Mouse (Mus musculus) neural tube, embryonic 14.5 days (tissue): Measurements from ENCODE around the gene Babam2. TPM values are rescaled to one million over a fixed set of nuclear protein-coding genes. Genes with fewer than 3 reads are reported as not detected.
"Not testable (repeated sequence)": the region's sequence is repeated elsewhere in the genome, so short reads cannot be mapped to it uniquely, and the experiment has no call there.

Experiments used
- ATAC-seq: fragments of 200-750 bp; cut with Nextera tagmentation; 2 replicates; pipeline ENCODE4 v1.8.0; 2017; ENCODE audit warnings: low read depth, mild to moderate bottlenecking, moderate TSS enrichment, moderate library complexity
- H3K27ac ChIP-seq: fragments of 300-500 bp; sonication (generic); 2 replicates; pipeline ENCODE4 v1.5.1; 2014; ENCODE audit warnings: low read depth, mild to moderate bottlenecking, control low read depth, low read length, moderate library complexity, mixed read lengths
- H3K27me3 ChIP-seq: fragments of 300-500 bp; sonication (generic); 2 replicates; pipeline ENCODE4 v1.6.1; 2014; ENCODE audit warnings: low read length; ENCODE audit not compliant: control insufficient read depth, insufficient read depth
- H3K36me3 ChIP-seq: fragments of 300-500 bp; sonication (generic); 2 replicates; pipeline ENCODE4 v1.6.1; 2014; ENCODE audit warnings: low read length, mixed read lengths; ENCODE audit not compliant: control insufficient read depth, insufficient read depth
- H3K4me1 ChIP-seq: fragments of 300-500 bp; sonication (generic); 2 replicates; pipeline ENCODE4 v1.6.1; 2014; ENCODE audit warnings: low read length; ENCODE audit not compliant: control insufficient read depth, insufficient read depth
- H3K4me2 ChIP-seq: fragments of 300-500 bp; sonication (generic); 2 replicates; pipeline ENCODE4 v1.6.1; 2014; ENCODE audit warnings: mild to moderate bottlenecking, low read depth, low read length, control low read depth
- H3K4me3 ChIP-seq: fragments of 300-500 bp; sonication (generic); 2 replicates; pipeline ENCODE4 v1.5.1; 2014; ENCODE audit warnings: low read depth, low read length, control low read depth, mixed read lengths
- H3K9ac ChIP-seq: fragments of 300-500 bp; sonication (generic); replicated peaks from 2 replicates; pipeline ENCODE4 v1.6.1; 2014; ENCODE audit warnings: low read depth, mild to moderate bottlenecking, control low read depth, low read length, mixed read lengths
- H3K9me3 ChIP-seq: fragments of 300-500 bp; sonication (generic); 2 replicates; pipeline ENCODE4 v1.6.1; 2016; ENCODE audit warnings: low read length; ENCODE audit not compliant: control insufficient read depth
- WGBS: fragments of 180-500 bp; shearing (Covaris S2); extraction: QIAGEN DNeasy Blood & Tissue Kit; methylation state at CpG from one replicate; pipeline ENCODE4 v1.1.7; 2014; 5-methylcytosine and 5-hydroxymethylcytosine counted together
- polyA plus RNA-seq: library from polyadenylated mRNA; unstranded; fragments of >200 nt; fragmentation: Nextera tagmentation; extraction: Ambion mirVana; gene quantifications from 2 replicates; pipeline ENCODE4 v1.2.1, GENCODE M21; 2014

The Babam2 gene
- polyA plus RNA-seq, 1 experiment from 2014 or later, result 43.5 TPM

GRCm38 (mm10) chr5:31846971-31847370, 149.5 kb downstream of the Babam2 start:
- Histone ChIP-seq H3K27me3 (no peaks in the 10 kb centered on the region), H3K4me1 (no peaks in the 10 kb centered on the region), H3K27ac (no peak overlapping the region), H3K9me3 (no peaks in the 10 kb centered on the region), H3K4me2 (no peak overlapping the region), H3K4me3 (no peak overlapping the region), H3K9ac (no peak overlapping the region), H3K36me3 (no peaks in the 10 kb centered on the region)
- no peak for ATAC-seq

- no peak overlapping the region for H3K4me3 ChIP-seq
- H3K27ac ChIP-seq, result no peak overlapping the region
- H3K4me1 ChIP-seq, result no peaks in the 10 kb centered on the region
- no peak overlapping the region for H3K9ac ChIP-seq
- H3K4me2 ChIP-seq, result no peak overlapping the region
- no peaks in the 10 kb centered on the region for H3K36me3 ChIP-seq
- H3K9me3 ChIP-seq, result no peaks in the 10 kb centered on the region
- no peak for ATAC-seq
- no peaks in the 10 kb centered on the region for H3K27me3 ChIP-seq
These were observed 151.5 kb downstream of the Babam2 start for GRCm38 (mm10) chr5:31848995-31849394.

- ATAC-seq, result no peak
- Histone ChIP-seq H3K9me3 (no peaks in the 10 kb centered on the region), H3K36me3 (no peaks in the 10 kb centered on the region), H3K27me3 (no peaks in the 10 kb centered on the region), H3K4me1 (no peaks in the 10 kb centered on the region), H3K4me3 (no peak overlapping the region), H3K4me2 (no peak overlapping the region), H3K9ac (no peak overlapping the region), H3K27ac (no peak overlapping the region)
- 81% methylated on average over 1 of the region's 1 CpGs for WGBS
These were observed 155.3 kb downstream of the Babam2 start for GRCm38 (mm10) chr5:31852786-31853185.

- no peaks in the 10 kb centered on the region for H3K36me3 ChIP-seq
- WGBS, result 98% methylated on average over 1 of the region's 1 CpGs
- ATAC-seq, result no peak
These were observed 156.3 kb downstream of the Babam2 start for GRCm38 (mm10) chr5:31853831-31854230.

GRCm38 (mm10) chr5:31858877-31859276, 161.4 kb downstream of the Babam2 start:
- not testable (repeated sequence) for H3K36me3 ChIP-seq, H3K27ac ChIP-seq, H3K4me3 ChIP-seq, H3K4me2 ChIP-seq, H3K9ac ChIP-seq, ATAC-seq, H3K4me1 ChIP-seq, H3K27me3 ChIP-seq, H3K9me3 ChIP-seq
- WGBS, result 89% methylated on average over 10 of the region's 10 CpGs

More at GRCm38 (mm10) chr5:31853831-31854230, 156.3 kb downstream of the Babam2 start:
- Histone ChIP-seq H3K4me1 (no peaks in the 10 kb centered on the region), H3K9me3 (no peaks in the 10 kb centered on the region), H3K27me3 (no peaks in the 10 kb centered on the region), H3K27ac (no peak overlapping the region), H3K4me2 (no peak overlapping the region), H3K4me3 (no peak overlapping the region), H3K9ac (no peak overlapping the region)

GRCm38 (mm10) chr5:31860426-31860825, 162.9 kb downstream of the Babam2 start:
- no peaks in the 10 kb centered on the region for H3K36me3 ChIP-seq
- H3K9ac ChIP-seq, result no peak overlapping the region
- WGBS, result 59% methylated on average over 1 of the region's 1 CpGs
- H3K27me3 ChIP-seq, result no peaks in the 10 kb centered on the region
- no peaks in the 10 kb centered on the region for H3K4me1 ChIP-seq
- H3K27ac ChIP-seq, result no peak overlapping the region
- no peaks in the 10 kb centered on the region for H3K9me3 ChIP-seq
- H3K4me3 ChIP-seq, result no peak overlapping the region
- ATAC-seq, result no peak
- H3K4me2 ChIP-seq, result no peak overlapping the region

DNA sequence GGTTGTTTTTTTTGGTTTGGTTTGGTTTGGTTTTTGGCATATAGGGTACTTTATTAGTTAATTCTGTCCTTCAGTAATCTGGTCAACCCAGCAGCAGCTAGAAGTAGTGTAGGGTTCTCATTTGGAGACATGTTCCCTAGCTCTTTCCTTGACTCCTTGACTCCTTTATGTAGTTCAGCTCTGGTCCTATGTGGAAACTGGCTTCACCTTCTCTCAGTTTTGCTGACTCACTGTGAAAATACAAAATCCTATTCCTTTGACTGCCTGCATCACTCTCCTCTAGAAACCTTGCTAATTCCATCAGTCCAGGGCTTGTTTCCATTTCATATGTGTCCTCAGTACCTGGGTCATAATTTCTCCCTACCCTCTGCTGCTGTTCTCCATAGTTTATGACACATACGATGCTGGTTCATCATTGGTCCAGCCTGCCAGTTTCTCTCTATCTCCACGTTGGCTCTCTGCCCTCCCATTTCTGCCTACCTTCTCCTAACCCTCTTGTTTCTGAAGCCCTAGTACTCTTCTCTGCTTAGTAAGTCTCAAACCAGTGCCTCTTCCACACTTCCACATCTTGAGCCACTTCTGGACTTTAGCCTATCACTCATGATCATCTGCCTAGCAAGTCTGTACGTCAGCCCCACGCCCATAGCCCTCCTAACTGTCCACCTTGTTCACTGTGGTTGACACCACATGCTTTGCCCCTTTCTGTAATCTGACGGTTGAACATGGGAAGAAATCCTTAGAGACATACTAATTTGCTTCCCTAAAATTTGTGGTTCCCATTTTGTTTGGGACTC, 163.5 kb downstream of the Babam2 start:
- Histone ChIP-seq H3K27ac (no peak overlapping the region), H3K9ac (no peak overlapping the region), H3K4me1 (no peaks in the 10 kb centered on the region), H3K36me3 (no peaks in the 10 kb centered on the region), H3K9me3 (no peaks in the 10 kb centered on the region), H3K4me3 (no peak overlapping the region), H3K27me3 (no peaks in the 10 kb centered on the region), H3K4me2 (no peak overlapping the region)
- ATAC-seq, result no peak
- WGBS, result 94% methylated on average over 5 of the region's 5 CpGs

- H3K4me3 ChIP-seq, result no peak overlapping the region
- H3K4me2 ChIP-seq, result no peak overlapping the region
- H3K9ac ChIP-seq, result no peak overlapping the region
- no peaks in the 10 kb centered on the region for H3K36me3 ChIP-seq
- H3K27ac ChIP-seq, result no peak overlapping the region
- no peak for ATAC-seq
- no peaks in the 10 kb centered on the region for H3K27me3 ChIP-seq
- WGBS, result 76% methylated on average over 1 of the region's 1 CpGs
- H3K4me1 ChIP-seq, result no peaks in the 10 kb centered on the region
- no peaks in the 10 kb centered on the region for H3K9me3 ChIP-seq
These were observed 165.4 kb downstream of the Babam2 start for GRCm38 (mm10) chr5:31862753-31863468.

GRCm38 (mm10) chr5:31864095-31864494, 166.6 kb downstream of the Babam2 start:
- H3K4me3 ChIP-seq, result no peak overlapping the region
- H3K9ac ChIP-seq, result no peak overlapping the region
- no peaks in the 10 kb centered on the region for H3K4me1 ChIP-seq
- 15% methylated on average over 2 of the region's 2 CpGs for WGBS
- no peak for ATAC-seq
- no peaks in the 10 kb centered on the region for H3K9me3 ChIP-seq
- no peak overlapping the region for H3K4me2 ChIP-seq
- no peaks in the 10 kb centered on the region for H3K27me3 ChIP-seq
- H3K27ac ChIP-seq, result no peak overlapping the region
- no peaks in the 10 kb centered on the region for H3K36me3 ChIP-seq
